Mouse (Mus musculus) layer of hippocampus, postnatal 25 days (tissue): ENCODE measurements around the gene Nucks1. TPM values are rescaled to one million over a fixed set of nuclear protein-coding genes. Genes with fewer than 3 reads are reported as not detected.
"Not testable (repeated sequence)": the region's sequence is repeated elsewhere in the genome, so short reads cannot be mapped to it uniquely, and the experiment has no call there.

Experiments used
- DNase-seq, 2 experiments: peaks; one replicate each; pipeline ENCODE4 v3.0.0; 2022; ENCODE audit warnings: mixed read lengths in 2 of 2, low spot score in 1 of 2; ENCODE audit errors: extremely low spot score in 1 of 2
- total RNA-seq, 2 experiments: library from RNA; stranded (reverse); gene quantifications; 2 replicates each; pipeline ENCODE4 v1.2.3; 2021

Nucks1 gene
- total RNA-seq = 100 to 1,000 TPM; 150 to 157 TPM

DNA sequence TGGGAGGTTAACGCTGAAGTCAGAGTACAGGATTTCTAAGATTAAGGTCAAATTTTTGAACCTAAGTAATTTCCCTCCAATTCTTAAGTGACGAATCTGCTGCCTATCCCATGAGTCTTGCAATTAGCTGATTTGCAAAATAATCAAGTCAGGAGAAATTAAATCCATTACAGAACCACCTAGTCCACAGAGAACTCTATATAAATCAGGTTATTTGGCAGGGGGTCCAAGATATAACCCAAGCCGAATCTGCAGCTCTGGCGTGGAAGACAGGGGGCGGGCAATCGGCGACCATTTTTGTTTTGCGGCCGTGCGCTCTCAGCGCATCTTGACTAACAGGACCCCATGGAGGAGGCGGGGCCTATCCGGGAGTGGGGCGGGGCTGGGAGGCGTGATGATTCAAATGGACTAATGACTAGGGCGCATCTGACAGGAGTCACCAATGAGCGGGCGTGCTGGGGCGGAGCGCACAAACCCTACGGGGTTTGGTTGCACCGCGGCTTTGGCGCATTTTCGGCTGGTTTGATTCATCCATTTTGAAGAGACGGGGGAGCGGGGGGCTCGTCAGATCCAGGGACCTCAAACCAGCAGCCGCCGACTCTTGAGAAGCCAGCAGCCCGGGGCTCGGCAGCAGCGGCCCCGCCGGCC lies at the start of gene Nucks1:
Gene Nucks1, plus strand, starts transcription at position 534 of the 648 bp plus-strand sequence.
- DNase-seq = peak; percentile 87 to 92

GRCm38 (mm10) chr1:131861811-131862210 lies 48.5 kb upstream of the Nucks1 start:
- no peak for DNase-seq

GRCm38 (mm10) chr1:131865596-131865995 lies 44.7 kb upstream of the Nucks1 start:
- DNase-seq = no peak

GRCm38 (mm10) chr1:131866304-131866999 lies 43.9 kb upstream of the Nucks1 start:
- no peak for DNase-seq

GRCm38 (mm10) chr1:131867093-131867945 lies 43.0 kb upstream of the Nucks1 start, which contains the start of gene Rab29:
TSS of gene Rab29 (plus strand) at chr1:131867224.
- peak; percentile 80 to 84 for DNase-seq

DNA sequence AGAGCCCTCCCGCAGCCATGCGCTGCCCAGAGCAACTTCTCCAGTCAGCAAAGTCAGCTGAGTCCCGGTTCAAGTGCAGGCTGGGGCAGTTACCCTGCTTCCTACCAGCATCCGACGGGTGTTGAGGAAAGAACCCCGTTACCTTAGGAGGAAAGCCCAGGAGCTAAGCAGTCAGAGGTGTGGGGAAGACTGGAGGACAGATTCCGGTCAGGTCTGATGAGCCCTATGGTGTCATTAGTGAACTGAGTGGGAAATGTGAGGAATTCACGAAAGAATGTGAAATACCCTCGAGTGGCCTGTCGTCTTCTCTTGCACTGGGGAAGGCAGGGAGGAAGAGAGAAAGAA lies 42.4 kb upstream of the Nucks1 start:
- no peak for DNase-seq

DNA sequence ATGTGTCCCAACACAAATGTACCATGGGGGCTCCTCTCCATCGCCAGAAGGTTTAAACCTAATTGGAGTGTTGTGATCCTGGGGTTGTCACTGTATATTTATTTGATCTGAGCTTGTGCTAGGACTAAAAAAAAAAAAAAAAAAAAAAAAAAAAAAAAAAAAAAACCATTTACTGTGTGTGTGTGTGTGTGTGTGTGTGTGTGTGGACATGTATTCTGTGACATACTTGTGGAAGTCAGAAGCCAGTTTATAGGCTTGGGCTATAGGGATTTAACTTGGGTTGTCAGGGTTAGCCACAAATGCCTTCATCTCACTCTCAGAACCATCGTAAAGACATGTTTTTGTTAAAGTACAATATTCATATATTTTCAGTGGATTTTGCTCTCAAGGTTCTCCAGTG lies 40.8 kb upstream of the Nucks1 start:
- no peak for DNase-seq

- no peak for DNase-seq
Measured at GRCm38 (mm10) chr1:131872856-131873255, 37.5 kb upstream of the Nucks1 start.

- no peak for DNase-seq
Measured at GRCm38 (mm10) chr1:131879816-131880215, 30.5 kb upstream of the Nucks1 start.

DNA sequence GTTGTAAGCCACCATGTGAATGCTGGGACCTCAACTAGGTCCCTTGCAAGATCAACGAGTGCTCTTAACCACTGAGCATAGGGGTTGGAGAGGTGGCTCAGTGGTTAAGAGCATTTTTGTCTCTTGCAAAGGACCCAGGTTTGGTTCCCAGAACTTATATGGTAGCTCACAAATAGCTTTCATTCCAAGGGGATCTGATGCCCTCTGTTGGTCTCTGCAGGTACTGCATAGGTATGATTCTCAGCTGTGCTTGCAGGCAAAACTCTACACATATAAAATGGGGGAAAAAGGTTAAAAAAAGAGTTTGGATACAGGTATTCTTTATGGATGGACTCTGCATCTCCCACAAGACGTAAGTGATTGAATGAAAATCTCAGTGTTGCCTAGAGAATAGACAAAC lies 27.5 kb upstream of the Nucks1 start:
- DNase-seq = no peak

DNA sequence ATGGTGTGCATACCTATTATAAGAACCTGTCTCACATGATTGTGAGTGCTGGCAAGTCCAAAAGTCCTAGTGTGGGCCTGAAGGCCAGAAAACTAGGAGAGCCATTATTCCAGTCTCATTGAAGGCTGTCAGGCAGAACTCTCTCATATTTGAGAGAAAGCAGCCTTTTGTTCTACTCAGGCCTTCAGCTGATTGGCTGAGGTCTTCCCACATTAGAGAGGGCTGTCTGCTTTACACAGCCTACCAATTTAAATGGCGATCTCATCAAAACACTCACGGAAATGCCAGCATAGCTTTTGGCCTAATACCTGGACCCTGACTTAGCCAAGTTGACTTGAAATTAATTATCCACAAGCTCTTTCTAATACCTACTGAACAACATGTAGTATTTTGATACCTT lies 24.2 kb upstream of the Nucks1 start:
- no peak for DNase-seq

- no peak for DNase-seq
Measured at GRCm38 (mm10) chr1:131886641-131887040, 23.7 kb upstream of the Nucks1 start.

DNA sequence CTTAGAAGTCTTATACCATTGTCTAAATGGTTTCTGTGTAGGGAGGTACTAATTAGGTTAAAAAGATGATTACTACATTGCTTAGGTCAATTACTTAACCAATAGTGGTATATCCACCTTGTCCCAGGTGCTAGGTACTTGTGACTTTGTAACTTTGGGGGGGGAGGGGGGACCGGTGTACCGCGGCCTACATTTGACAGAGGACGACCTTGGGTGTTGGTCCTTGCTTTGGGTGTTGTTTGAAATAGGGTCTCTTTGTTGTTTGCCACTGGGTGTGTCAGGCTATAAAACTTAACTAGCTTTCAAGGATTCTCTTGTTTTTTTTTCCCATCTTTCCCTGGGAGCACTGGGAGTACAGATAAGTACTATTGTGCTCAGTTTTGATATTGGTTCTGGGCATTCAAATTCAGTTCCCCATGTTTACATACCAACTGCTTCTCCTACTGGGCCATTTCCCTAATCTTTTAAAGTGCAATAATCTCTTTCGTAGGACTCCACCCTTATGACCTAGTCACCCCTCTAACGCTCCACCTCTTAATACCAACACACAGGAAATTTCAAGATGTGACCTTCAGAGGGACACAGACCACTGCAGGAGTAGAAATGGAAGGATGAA lies 20.2 kb upstream of the Nucks1 start:
- DNase-seq = no peak

- no peak for DNase-seq
Measured at GRCm38 (mm10) chr1:131891436-131891835, 18.9 kb upstream of the Nucks1 start.

GRCm38 (mm10) chr1:131902679-131903078 lies 7.7 kb upstream of the Nucks1 start:
- DNase-seq = no peak

GRCm38 (mm10) chr1:131903251-131903650 lies 7.1 kb upstream of the Nucks1 start:
- DNase-seq = no peak

- DNase-seq = no peak
Measured at GRCm38 (mm10) chr1:131905497-131905896, 4.8 kb upstream of the Nucks1 start.

- DNase-seq = no peak
Measured at GRCm38 (mm10) chr1:131908456-131908855, 1.9 kb upstream of the Nucks1 start.

- DNase-seq = not testable (repeated sequence)
Measured at GRCm38 (mm10) chr1:131909236-131909635, 1.1 kb upstream of the Nucks1 start.

GRCm38 (mm10) chr1:131910674-131911558 lies 582 bp downstream of the Nucks1 start:
- DNase-seq = peak; percentile 52 to 63
